Mouse (Mus musculus) olfactory bulb, adult 2 months (tissue): Measurements from ENCODE around the gene 9530003J23Rik. TPM values are rescaled to one million over a fixed set of nuclear protein-coding genes. Genes with fewer than 3 reads are reported as not detected.
"Not testable (repeated sequence)": the region's sequence is repeated elsewhere in the genome, so short reads cannot be mapped to it uniquely, and the experiment has no call there.

Source experiments
- H3K27ac ChIP-seq: fragments of 200-500 bp; 2 replicates; pipeline ENCODE4 v1.5.1; 2012; ENCODE audit warnings: low read depth, low read length; ENCODE audit not compliant: insufficient read depth
- H3K4me1 ChIP-seq: fragments of 200-500 bp; 2 replicates; pipeline ENCODE4 v1.6.1; 2012; ENCODE audit warnings: low read length; ENCODE audit not compliant: control insufficient read depth, insufficient read depth
- H3K4me3 ChIP-seq: fragments of 200-500 bp; 2 replicates; pipeline ENCODE4 v1.5.1; 2012; ENCODE audit warnings: mild to moderate bottlenecking, low read depth, low read length, moderate library complexity; ENCODE audit not compliant: insufficient read depth
- CTCF ChIP-seq: fragments of 200-500 bp; IDR thresholded peaks from 2 replicates; pipeline ENCODE4 v1.5.1; 2012; ENCODE audit warnings: low read depth, mild to moderate bottlenecking, low read length, moderate library complexity; ENCODE audit not compliant: insufficient read depth
- POLR2A ChIP-seq: fragments of 200-500 bp; IDR thresholded peaks from 2 replicates; pipeline ENCODE4 v1.6.1; 2012; ENCODE audit warnings: mild to moderate bottlenecking, low read depth, low read length, moderate library complexity; ENCODE audit not compliant: insufficient read depth
- WGBS: fragments of 180-500 bp; shearing (Covaris S2); methylation state at CpG from one replicate; pipeline ENCODE4 v1.1.7; 2018; 5-methylcytosine and 5-hydroxymethylcytosine counted together
- polyA plus RNA-seq: library from polyadenylated mRNA; stranded (reverse); fragments of >200 nt; gene quantifications from 2 replicates; pipeline ENCODE4 v1.2.4, GENCODE M21; 2012; ENCODE audit warnings: low replicate concordance; ENCODE audit not compliant: missing spikeins, insufficient read depth, insufficient read length

9530003J23Rik gene
- polyA plus RNA-seq, 1 experiment: not detected

GRCm38 (mm10) chr10:117216132-117216495 lies 22.4 kb downstream of the 9530003J23Rik start:
- WGBS: 97% methylated on average over 9 of the region's 9 CpGs
- Histone ChIP-seq H3K4me3 (no peak overlapping the region), H3K4me1 (no peaks in the 10 kb centered on the region), H3K27ac (no peak overlapping the region)
- TF ChIP-seq POLR2A: no peak
- no peak for TF ChIP-seq CTCF

DNA sequence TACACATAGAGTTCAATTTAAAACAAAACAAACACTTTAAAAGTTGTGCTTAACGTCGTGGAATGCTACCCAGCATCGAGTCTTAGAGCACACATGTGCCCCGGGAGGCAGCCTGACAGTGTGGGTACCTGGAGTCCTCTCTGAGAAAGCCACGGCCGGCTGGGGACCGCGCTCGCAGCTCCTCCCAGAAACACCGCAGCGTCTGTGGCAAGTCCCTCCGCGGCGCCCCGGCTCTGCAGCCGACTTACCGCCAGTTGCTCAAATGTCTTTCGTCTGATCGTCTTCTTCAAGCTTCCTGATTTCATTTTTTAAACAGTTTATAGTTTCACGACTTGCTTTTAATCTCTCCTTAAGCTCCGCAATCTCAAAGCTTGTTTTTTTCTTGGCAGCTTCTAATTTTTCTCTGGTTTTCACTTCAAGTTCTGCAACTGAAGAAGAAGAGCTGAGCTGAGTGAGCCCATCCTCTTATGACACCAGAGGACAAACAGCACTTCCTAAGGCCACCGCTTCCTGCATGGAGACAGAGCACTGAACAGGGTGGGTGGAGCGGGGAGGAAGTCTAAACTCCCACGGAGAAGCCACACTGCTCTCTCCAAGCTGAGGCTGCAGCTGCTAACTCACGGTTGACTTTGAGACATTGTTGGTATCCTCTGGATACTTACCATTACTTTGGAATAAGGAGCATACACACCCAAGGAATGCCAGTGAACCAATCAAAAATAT lies 22.9 kb downstream of the 9530003J23Rik start:
- no peak for TF ChIP-seq POLR2A
- TF ChIP-seq CTCF: no peak
- no peak overlapping the region for H3K4me3 ChIP-seq
- H3K27ac ChIP-seq: no peak overlapping the region
- H3K4me1 ChIP-seq: no peaks in the 10 kb centered on the region
- WGBS: 89% methylated on average over 25 of the region's 25 CpGs

DNA sequence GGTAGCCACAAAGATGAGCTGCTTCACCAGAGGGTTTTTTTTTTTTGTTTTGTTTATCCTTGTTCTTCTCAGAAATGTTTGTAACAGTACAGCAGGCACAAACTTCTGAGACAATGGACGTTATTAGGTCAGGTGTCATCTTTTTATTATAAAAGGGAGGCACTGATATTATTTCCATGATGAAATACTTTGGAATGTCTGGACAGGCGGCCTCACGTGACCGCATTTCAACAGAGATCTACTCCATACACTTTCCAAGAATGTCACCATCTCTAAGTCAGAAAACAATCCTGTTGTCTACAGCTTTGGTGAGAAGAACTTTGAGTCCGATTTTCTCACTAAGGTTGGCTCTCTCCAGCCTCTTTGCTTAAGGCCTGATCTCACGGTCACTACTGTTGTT lies 27.5 kb downstream of the 9530003J23Rik start:
- Histone ChIP-seq H3K27ac (no peak overlapping the region), H3K4me3 (no peak overlapping the region), H3K4me1 (peaks cover 4% of the 10 kb centered on the region)
- 93% methylated on average over 6 of the region's 6 CpGs for WGBS
- TF ChIP-seq POLR2A (no peak), CTCF (no peak)

- Histone ChIP-seq H3K4me1 (peaks cover 4% of the 10 kb centered on the region), H3K27ac (no peak overlapping the region), H3K4me3 (no peak overlapping the region)
- 6% methylated on average over 11 of the region's 11 CpGs for WGBS
- TF ChIP-seq CTCF (no peak), POLR2A (no peak)
These were observed 29.0 kb downstream of the 9530003J23Rik start for GRCm38 (mm10) chr10:117209469-117209938.

DNA sequence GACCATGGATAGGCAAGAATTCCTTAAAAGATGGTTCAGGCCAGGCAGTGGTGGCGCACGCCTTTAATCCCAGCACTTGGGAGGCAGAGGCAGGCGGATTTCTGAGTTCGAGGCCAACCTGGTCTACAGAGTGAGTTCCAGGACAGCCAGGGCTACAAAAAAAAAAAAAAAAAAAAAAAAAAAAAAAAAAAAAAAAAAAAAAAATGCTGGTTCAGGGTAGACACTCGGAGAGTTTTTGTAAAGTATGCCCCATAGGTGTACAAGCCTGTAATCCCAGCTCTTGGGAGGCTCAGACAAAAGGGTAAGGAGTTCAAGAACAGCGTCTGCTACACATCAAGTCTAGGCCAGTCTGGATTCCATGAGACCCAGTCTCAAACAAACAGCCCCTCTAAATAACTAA lies 29.7 kb downstream of the 9530003J23Rik start:
- H3K4me3 ChIP-seq, H3K4me1 ChIP-seq, H3K27ac ChIP-seq: not testable (repeated sequence)
- 90% methylated on average over 6 of the region's 6 CpGs for WGBS

- no peak overlapping the region for H3K27ac ChIP-seq
- WGBS: 84% methylated on average over 15 of the region's 15 CpGs
- peaks cover 4% of the 10 kb centered on the region for H3K4me1 ChIP-seq
- H3K4me3 ChIP-seq: no peak overlapping the region
- no peak for TF ChIP-seq CTCF
These were observed 30.3 kb downstream of the 9530003J23Rik start for GRCm38 (mm10) chr10:117208221-117208620.

- 96% methylated on average over 3 of the region's 3 CpGs for WGBS
- Histone ChIP-seq H3K4me3 (no peak overlapping the region), H3K27ac (no peak overlapping the region), H3K4me1 (peaks cover 4% of the 10 kb centered on the region)
- TF ChIP-seq CTCF (no peak), POLR2A (no peak)
These were observed 32.4 kb downstream of the 9530003J23Rik start for GRCm38 (mm10) chr10:117206070-117206469.

GRCm38 (mm10) chr10:117203558-117203981 lies 34.9 kb downstream of the 9530003J23Rik start:
- Histone ChIP-seq H3K4me1 (no peaks in the 10 kb centered on the region), H3K27ac (no peak overlapping the region), H3K4me3 (no peak overlapping the region)
- WGBS: 82% methylated on average over 2 of the region's 2 CpGs
- TF ChIP-seq POLR2A (no peak), CTCF (no peak)

GRCm38 (mm10) chr10:117202981-117203557 lies 35.4 kb downstream of the 9530003J23Rik start:
- Histone ChIP-seq H3K4me1 (no peaks in the 10 kb centered on the region), H3K27ac (no peak overlapping the region), H3K4me3 (no peak overlapping the region)
- TF ChIP-seq POLR2A: no peak
- no peak for TF ChIP-seq CTCF
- 87% methylated on average over 17 of the region's 17 CpGs for WGBS
